Comparison of ENCODE assay signal across 16 mouse cellular contexts in the genomic region with DNA sequence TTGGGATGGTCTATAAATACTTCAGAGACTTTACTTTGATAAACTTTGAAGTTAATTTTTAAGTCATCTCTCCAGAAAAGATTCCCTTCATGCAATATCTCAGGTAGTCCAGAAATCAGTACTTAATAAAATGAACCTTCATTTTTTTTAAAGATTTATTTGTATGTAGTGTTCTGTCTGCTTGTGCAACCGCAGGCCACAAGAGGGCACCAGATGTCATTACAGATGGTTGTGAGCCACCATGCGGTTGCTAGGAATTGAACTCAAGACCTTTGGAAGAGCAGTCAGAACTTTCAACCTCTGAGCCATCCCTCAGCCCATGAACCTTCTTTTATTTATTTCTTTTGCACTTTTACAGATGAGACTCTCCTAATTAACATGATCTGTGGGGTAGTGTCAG. TPM values are rescaled to one million over a fixed set of nuclear protein-coding genes. Genes with fewer than 3 reads are reported as not detected.
DNase-seq lines count a peak whose midpoint lies in the region; ATAC-seq and TF ChIP-seq lines count a peak whose summit lies in the region.
"Had no signal": no experiment of that assay in that cellular context is flagged by ENCODE, and none has a peak within 500 bp of the region (broad histone marks: within the 10 kb centered on the region; RNA-seq: fewer than 3 reads in every experiment).

No protein-coding gene starts in this region.

- ATAC-seq in intestine, postnatal 0 days = no peak
- no peak for ATAC-seq in intestine, embryonic 15.5 days
- ATAC-seq in midbrain, embryonic 15.5 days (replicated peaks) = no peak
- ATAC-seq: forebrain, embryonic 14.5 days; intestine, embryonic 16.5 days had no signal

- no peak overlapping the region for H3K27ac ChIP-seq in intestine, postnatal 0 days (ENCODE audit: low read depth, low read length)
- no peak overlapping the region for H3K27ac ChIP-seq in intestine, embryonic 15.5 days
- no peak overlapping the region for H3K27ac ChIP-seq in midbrain, embryonic 15.5 days
- H3K27ac ChIP-seq: left cerebral cortex, adult 2 months; liver, embryonic 13.5 days had no signal

- no peaks in the 10 kb centered on the region for H3K9me3 ChIP-seq in intestine, postnatal 0 days (ENCODE audit: control insufficient read depth)
- H3K9me3 ChIP-seq in intestine, embryonic 15.5 days = no peaks in the 10 kb centered on the region
- H3K9me3 ChIP-seq in midbrain, embryonic 15.5 days = no peaks in the 10 kb centered on the region
- H3K9me3 ChIP-seq: G1E; liver, embryonic 13.5 days had no signal

- 59% methylated on average over 2 of the region's 2 CpGs for WGBS in intestine, postnatal 0 days
- 65% methylated on average over 2 of the region's 2 CpGs for WGBS in intestine, embryonic 15.5 days
- WGBS in midbrain, embryonic 15.5 days = 63% methylated on average over 2 of the region's 2 CpGs

- no peaks in the 10 kb centered on the region for H3K4me1 ChIP-seq in intestine, postnatal 0 days (replicated peaks; ENCODE audit: control insufficient read depth, insufficient read depth, low read length)
- no peaks in the 10 kb centered on the region for H3K4me1 ChIP-seq in intestine, embryonic 15.5 days (replicated peaks)
- H3K4me1 ChIP-seq in midbrain, embryonic 15.5 days = no peaks in the 10 kb centered on the region
- H3K4me1 ChIP-seq: liver, embryonic 13.5 days had no signal

- H3K27me3 ChIP-seq in intestine, postnatal 0 days (replicated peaks; ENCODE audit: control insufficient read depth, insufficient read depth, low read length) = no peaks in the 10 kb centered on the region
- H3K27me3 ChIP-seq in intestine, embryonic 15.5 days (replicated peaks) = no peaks in the 10 kb centered on the region
- no peaks in the 10 kb centered on the region for H3K27me3 ChIP-seq in midbrain, embryonic 15.5 days (replicated peaks)
- H3K27me3 ChIP-seq: liver, embryonic 13.5 days had no signal

- no peak overlapping the region for H3K4me2 ChIP-seq in intestine, postnatal 0 days (replicated peaks; ENCODE audit: low read depth)
- H3K4me2 ChIP-seq in intestine, embryonic 15.5 days (replicated peaks) = no peak overlapping the region
- no peak overlapping the region for H3K4me2 ChIP-seq in midbrain, embryonic 15.5 days
- H3K4me2 ChIP-seq: liver, embryonic 13.5 days had no signal

- no peak overlapping the region for H3K9ac ChIP-seq in intestine, postnatal 0 days (ENCODE audit: low read depth, low read length)
- H3K9ac ChIP-seq in intestine, embryonic 15.5 days = no peak overlapping the region
- H3K9ac ChIP-seq in midbrain, embryonic 15.5 days = no peak overlapping the region
- H3K9ac ChIP-seq: liver, embryonic 13.5 days had no signal

- DNase-seq in retina, postnatal 1 day = peak; percentile 0
- DNase-seq in retina, embryonic 14.5 days (ENCODE audit: low spot score) = no peak
- DNase-seq in R1 (ENCODE audit: low read depth, low spot score) = peak; percentile 44
- DNase-seq in thymus, postnatal 25 days = peak; percentile 9
- no peak for DNase-seq in cerebellum, adult 11-12 months
- DNase-seq: adrenal gland, postnatal 10 days; cerebellum, adult 18-20 months; heart, postnatal 10 days; liver, embryonic 13.5 days had no signal

- peak; percentile 44 for TF ChIP-seq CTCF in intestine, postnatal 0 days (IDR thresholded peaks at IDR 0.05; ENCODE audit: low read depth)

- no peaks in the 10 kb centered on the region for H3K36me3 ChIP-seq in intestine, postnatal 0 days (ENCODE audit: control insufficient read depth, insufficient read depth)
- H3K36me3 ChIP-seq in intestine, embryonic 15.5 days = no peaks in the 10 kb centered on the region
- 0 out of 2 replicates have a peak, but pooled peaks cover 3% of the 10 kb centered on the region for H3K36me3 ChIP-seq in midbrain, embryonic 15.5 days (replicated peaks)
- H3K36me3 ChIP-seq: liver, embryonic 13.5 days had no signal

- no peak overlapping the region for H3K4me3 ChIP-seq in intestine, postnatal 0 days (ENCODE audit: low read depth, low read length)
- no peak overlapping the region for H3K4me3 ChIP-seq in intestine, embryonic 15.5 days (replicated peaks)
- H3K4me3 ChIP-seq in midbrain, embryonic 15.5 days = no peak overlapping the region
- H3K4me3 ChIP-seq: left cerebral cortex, adult 2 months; liver, embryonic 13.5 days had no signal

RNA-seq across cellular contexts. Expression of a gene that starts 13.8 kb away (rescaled TPM):
- 7.9 and 9.5 TPM in 2 replicates for polyA plus RNA-seq in intestine, postnatal 0 days (2015; fragmentation: Nextera tagmentation; extraction: Ambion mirVana)
- polyA plus RNA-seq in intestine, embryonic 15.5 days (2015; fragmentation: Nextera tagmentation; extraction: Ambion mirVana) = 12.0 and 13.7 TPM in 2 replicates
- polyA plus RNA-seq in midbrain, embryonic 15.5 days (2015; fragmentation: Nextera tagmentation; extraction: Ambion mirVana) = 42.0 and 43.4 TPM in 2 replicates

RNA-seq across cellular contexts. Expression of a gene that starts 37.2 kb away (rescaled TPM):
- polyA plus RNA-seq in intestine, postnatal 0 days (2015; fragmentation: Nextera tagmentation; extraction: Ambion mirVana) = 0.07 and 0.17 TPM in 2 replicates
- 0.21 and 0.48 TPM in 2 replicates for polyA plus RNA-seq in intestine, embryonic 15.5 days (2015; fragmentation: Nextera tagmentation; extraction: Ambion mirVana)
- not detected in 2 replicates for polyA plus RNA-seq in midbrain, embryonic 15.5 days (2015; fragmentation: Nextera tagmentation; extraction: Ambion mirVana)
- polyA plus RNA-seq: forebrain, embryonic 14.5 days; G1E; liver, embryonic 13.5 days had no signal

RNA-seq across cellular contexts. Expression of a gene that starts 42.7 kb away (rescaled TPM):
- 3.2 and 3.9 TPM in 2 replicates for polyA plus RNA-seq in intestine, postnatal 0 days (2015; fragmentation: Nextera tagmentation; extraction: Ambion mirVana)
- 6.5 and 7.6 TPM in 2 replicates for polyA plus RNA-seq in intestine, embryonic 15.5 days (2015; fragmentation: Nextera tagmentation; extraction: Ambion mirVana)
- 9.2 and 9.3 TPM in 2 replicates for polyA plus RNA-seq in midbrain, embryonic 15.5 days (2015; fragmentation: Nextera tagmentation; extraction: Ambion mirVana)

RNA-seq across cellular contexts. Expression of a gene that starts 57.8 kb away (rescaled TPM):
- 13.4 and 15.1 TPM in 2 replicates for polyA plus RNA-seq in intestine, postnatal 0 days (2015; fragmentation: Nextera tagmentation; extraction: Ambion mirVana)
- 19.8 and 20.4 TPM in 2 replicates for polyA plus RNA-seq in intestine, embryonic 15.5 days (2015; fragmentation: Nextera tagmentation; extraction: Ambion mirVana)
- polyA plus RNA-seq in midbrain, embryonic 15.5 days (2015; fragmentation: Nextera tagmentation; extraction: Ambion mirVana) = 21.2 and 22.1 TPM in 2 replicates

Comparison
In these comparisons a context has a peak if more than half of its experiments do, and no peak if none do; other contexts are left out.
1. DNase-seq: peak in retina, postnatal 1 day (single experiment), R1 (single experiment) and thymus, postnatal 25 days (single experiment); none in retina, embryonic 14.5 days (single experiment) and cerebellum, adult 11-12 months (single experiment).